Mouse (Mus musculus) CH12F3 (cell line): ENCODE results near the gene Nfkbib.

Source experiments
- in situ Hi-C: fragments of 300-500 bp; cut with MboI; formaldehyde crosslinking; loops from 2 replicates; pipeline ENCODE4 v1.14.3; 2020; ENCODE audit warnings: low sequenced_read_pairs

Nfkbib gene

GRCm38 (mm10) chr7:28767462-28767965 lies at the start of gene Nfkbib:
TSS of gene Nfkbib (minus strand) at chr7:28767512.
- in situ Hi-C loops: no loop called here

- in situ Hi-C loops: no loop called here
Measured at GRCm38 (mm10) chr7:28816920-28817319, 49.6 kb upstream of the Nfkbib start.

GRCm38 (mm10) chr7:28816201-28816600 lies 48.9 kb upstream of the Nfkbib start:
- in situ Hi-C loops: no loop called here

GRCm38 (mm10) chr7:28815230-28815629 lies 47.9 kb upstream of the Nfkbib start:
- in situ Hi-C loops: no loop called here

- in situ Hi-C loops: no loop called here
Measured at GRCm38 (mm10) chr7:28814306-28815034, 47.2 kb upstream of the Nfkbib start.

- in situ Hi-C loops: no loop called here
Measured at GRCm38 (mm10) chr7:28812949-28813348, 45.6 kb upstream of the Nfkbib start.

GRCm38 (mm10) chr7:28812436-28812835 lies 45.1 kb upstream of the Nfkbib start:
- in situ Hi-C loops: no loop called here

- in situ Hi-C loops: no loop called here
Measured at GRCm38 (mm10) chr7:28811640-28812275, 44.4 kb upstream of the Nfkbib start.

GRCm38 (mm10) chr7:28811228-28811627 lies 43.9 kb upstream of the Nfkbib start:
- in situ Hi-C loops: no loop called here

- in situ Hi-C loops: no loop called here
Measured at GRCm38 (mm10) chr7:28810107-28811066, 43.1 kb upstream of the Nfkbib start.

GRCm38 (mm10) chr7:28809401-28810089 lies 42.2 kb upstream of the Nfkbib start:
- in situ Hi-C loops: no loop called here

GRCm38 (mm10) chr7:28808957-28809393 lies 41.7 kb upstream of the Nfkbib start:
- in situ Hi-C loops: no loop called here

- in situ Hi-C loops: no loop called here
Measured at GRCm38 (mm10) chr7:28808221-28808941, 41.1 kb upstream of the Nfkbib start, which contains the start of gene Hnrnpl. TSS of gene Hnrnpl (plus strand) at chr7:28808541.

- in situ Hi-C loops: no loop called here
Measured at GRCm38 (mm10) chr7:28807641-28808220, 40.4 kb upstream of the Nfkbib start.

GRCm38 (mm10) chr7:28806869-28807268 lies 39.6 kb upstream of the Nfkbib start:
- in situ Hi-C loops: no loop called here

GRCm38 (mm10) chr7:28803756-28804155 lies 36.4 kb upstream of the Nfkbib start:
- in situ Hi-C loops: no loop called here

GRCm38 (mm10) chr7:28802846-28803588 lies 35.7 kb upstream of the Nfkbib start:
- in situ Hi-C loops: no loop called here

GRCm38 (mm10) chr7:28801901-28802670 lies 34.8 kb upstream of the Nfkbib start:
- in situ Hi-C loops: no loop called here
